Mouse (Mus musculus): Measurements from ENCODE around the gene Dusp1. TPM values are rescaled to one million over a fixed set of nuclear protein-coding genes. Genes with fewer than 3 reads are reported as not detected.

Dusp1 gene
- polyA plus RNA-seq, 1 experiment from 2014 or later: 35.7 TPM

DNA sequence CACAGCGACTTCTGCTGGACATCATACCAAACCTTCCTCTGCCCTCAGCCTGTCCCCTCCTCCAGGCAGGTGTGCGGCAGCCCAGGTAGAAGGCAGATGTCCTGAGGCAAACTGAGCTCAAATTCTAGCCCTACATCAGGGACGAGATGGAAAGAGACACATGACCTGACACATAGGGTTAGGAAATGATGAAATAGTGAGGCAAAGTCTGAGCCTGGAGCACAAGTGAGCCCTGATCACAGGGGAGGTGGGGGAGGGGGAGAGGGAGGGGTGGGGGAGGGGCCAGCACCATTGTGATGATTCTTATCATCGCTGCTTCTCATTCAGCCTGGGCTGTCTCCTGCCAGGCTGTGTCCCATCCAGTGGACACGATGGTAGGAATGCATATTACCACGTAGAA, 40.0 kb upstream of the Dusp1 start:
- no peak overlapping the region for H3K4me3 ChIP-seq (ENCODE audit: low read depth, low read length)

DNA sequence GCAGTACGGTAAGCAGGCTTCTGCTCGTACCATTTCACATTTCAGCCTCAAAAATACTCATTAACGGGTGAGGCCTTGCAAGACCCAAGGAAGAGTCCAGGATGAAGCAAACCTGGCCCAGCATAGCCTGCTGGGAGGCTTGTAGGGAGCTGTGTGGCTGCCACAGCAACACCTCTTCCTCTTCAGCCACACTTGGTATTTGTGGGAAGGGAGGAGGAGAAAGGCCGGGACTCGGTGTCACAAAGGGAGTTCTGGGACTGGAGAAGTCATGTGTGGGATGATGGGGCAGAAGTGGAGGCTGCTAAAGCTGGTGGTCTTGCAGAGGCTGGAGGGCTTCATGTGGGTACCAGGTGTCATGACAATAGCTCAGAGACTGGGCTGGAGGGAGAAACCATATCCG, 39.6 kb upstream of the Dusp1 start:
- 88% methylated on average over 6 of the region's 6 CpGs for WGBS
- Histone ChIP-seq H3K9ac (ENCODE audit: low read length) (no peak overlapping the region), H3K36me3 (ENCODE audit: control insufficient read depth, insufficient read depth, low read length) (no peaks in the 10 kb centered on the region), H3K4me3 (ENCODE audit: low read depth, low read length) (no peak overlapping the region), H3K9me3 (ENCODE audit: control insufficient read depth, low read length) (no peaks in the 10 kb centered on the region), H3K4me1 (replicated peaks; ENCODE audit: control insufficient read depth, insufficient read depth, low read length) (no peaks in the 10 kb centered on the region; the same call in 1 of the 2 replicates), H3K4me2 (ENCODE audit: low read depth, low read length, severe bottlenecking) (no peak overlapping the region), H3K27me3 (ENCODE audit: control insufficient read depth, insufficient read depth, low read length) (no peaks in the 10 kb centered on the region), H3K27ac (ENCODE audit: low read depth, low read length) (no peak overlapping the region)
- DNase-seq (ENCODE audit: low spot score) (no peak), ATAC-seq (replicated peaks; ENCODE audit: low FRiP score) (no peak)

More for the DNA sequence above, 40.0 kb upstream of the Dusp1 start:
- H3K9me3 ChIP-seq (ENCODE audit: control insufficient read depth, low read length): no peaks in the 10 kb centered on the region
- no peak overlapping the region for H3K9ac ChIP-seq (ENCODE audit: low read length)
- no peaks in the 10 kb centered on the region for H3K36me3 ChIP-seq (ENCODE audit: control insufficient read depth, insufficient read depth, low read length)
- H3K4me1 ChIP-seq (replicated peaks; ENCODE audit: control insufficient read depth, insufficient read depth, low read length): no peaks in the 10 kb centered on the region; the same call in 1 of the 2 replicates
- WGBS: 59% methylated on average over 6 of the region's 6 CpGs
- DNase-seq (ENCODE audit: low spot score) (no peak), ATAC-seq (replicated peaks; ENCODE audit: low FRiP score) (no peak)
- H3K27ac ChIP-seq (ENCODE audit: low read depth, low read length): no peak overlapping the region
- H3K27me3 ChIP-seq (ENCODE audit: control insufficient read depth, insufficient read depth, low read length): no peaks in the 10 kb centered on the region
- H3K4me2 ChIP-seq (ENCODE audit: low read depth, low read length, severe bottlenecking): no peak overlapping the region

DNA sequence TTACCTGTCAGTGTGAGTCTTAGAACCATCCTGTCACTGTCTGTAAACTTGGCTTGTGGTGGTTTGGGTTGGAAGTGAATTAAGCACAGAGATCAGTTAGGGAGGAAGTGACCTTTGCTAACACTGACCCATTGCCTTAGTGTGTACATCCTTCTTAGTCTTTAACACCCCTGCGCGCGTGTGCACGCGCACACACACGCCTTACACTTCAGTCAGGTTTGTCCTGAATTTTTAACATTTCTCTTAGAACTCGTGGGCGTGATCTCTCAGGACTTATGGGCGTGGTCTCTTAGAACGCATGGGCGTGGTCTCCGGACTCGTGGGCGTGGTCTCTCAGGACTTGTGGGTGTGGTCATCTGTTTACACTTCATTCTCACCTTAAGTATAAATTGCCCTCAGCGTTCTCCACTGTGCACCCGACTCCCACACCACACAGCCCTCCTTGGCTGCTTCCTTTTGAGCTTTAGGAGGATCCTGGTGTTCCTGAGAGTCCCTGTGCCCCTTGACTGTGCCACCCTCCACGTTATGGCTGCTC, 39.1 kb upstream of the Dusp1 start:
- no peaks in the 10 kb centered on the region; the same call in 1 of the 2 replicates for H3K4me1 ChIP-seq (replicated peaks; ENCODE audit: control insufficient read depth, insufficient read depth, low read length)
- H3K4me3 ChIP-seq (ENCODE audit: low read depth, low read length): no peak overlapping the region
- WGBS: 72% methylated on average over 17 of the region's 17 CpGs
- H3K36me3 ChIP-seq (ENCODE audit: control insufficient read depth, insufficient read depth, low read length): no peaks in the 10 kb centered on the region
- H3K4me2 ChIP-seq (ENCODE audit: low read depth, low read length, severe bottlenecking): no peak overlapping the region
- no peak for DNase-seq (ENCODE audit: low spot score)
- no peaks in the 10 kb centered on the region for H3K27me3 ChIP-seq (ENCODE audit: control insufficient read depth, insufficient read depth, low read length)
- ATAC-seq (replicated peaks; ENCODE audit: low FRiP score): no peak
- H3K27ac ChIP-seq (ENCODE audit: low read depth, low read length): no peak overlapping the region
- H3K9ac ChIP-seq (ENCODE audit: low read length): no peak overlapping the region
- H3K9me3 ChIP-seq (ENCODE audit: control insufficient read depth, low read length): no peaks in the 10 kb centered on the region

DNA sequence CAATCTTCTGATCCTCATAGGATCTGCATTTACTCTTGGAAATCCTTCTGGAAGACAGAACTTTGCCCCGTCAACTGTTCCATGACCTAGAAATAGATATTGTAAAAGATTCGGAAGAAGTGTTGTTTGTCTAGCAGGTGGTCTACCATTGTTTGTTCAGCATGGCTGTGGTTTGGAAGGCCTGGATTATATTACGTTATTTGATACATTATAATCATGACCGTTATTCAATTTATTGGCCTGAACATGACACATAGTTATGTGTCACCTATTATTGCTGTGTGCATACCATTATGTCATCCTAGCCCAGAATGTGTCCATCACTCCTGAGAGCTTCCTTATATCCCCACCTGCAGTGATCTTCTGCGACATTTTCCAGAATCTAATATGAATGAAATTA, 36.9 kb upstream of the Dusp1 start:
- H3K4me3 ChIP-seq (ENCODE audit: low read depth, low read length): no peak overlapping the region
- no peaks in the 10 kb centered on the region; the same call in 1 of the 2 replicates for H3K4me1 ChIP-seq (replicated peaks; ENCODE audit: control insufficient read depth, insufficient read depth, low read length)
- WGBS: 92% methylated on average over 5 of the region's 5 CpGs
- no peak for ATAC-seq (replicated peaks; ENCODE audit: low FRiP score)
- H3K9me3 ChIP-seq (ENCODE audit: control insufficient read depth, low read length): no peaks in the 10 kb centered on the region
- DNase-seq (ENCODE audit: low spot score): no peak
- H3K4me2 ChIP-seq (ENCODE audit: low read depth, low read length, severe bottlenecking): no peak overlapping the region
- no peaks in the 10 kb centered on the region for H3K27me3 ChIP-seq (ENCODE audit: control insufficient read depth, insufficient read depth, low read length)
- no peak overlapping the region for H3K27ac ChIP-seq (ENCODE audit: low read depth, low read length)
- no peaks in the 10 kb centered on the region for H3K36me3 ChIP-seq (ENCODE audit: control insufficient read depth, insufficient read depth, low read length)
- no peak overlapping the region for H3K9ac ChIP-seq (ENCODE audit: low read length)

DNA sequence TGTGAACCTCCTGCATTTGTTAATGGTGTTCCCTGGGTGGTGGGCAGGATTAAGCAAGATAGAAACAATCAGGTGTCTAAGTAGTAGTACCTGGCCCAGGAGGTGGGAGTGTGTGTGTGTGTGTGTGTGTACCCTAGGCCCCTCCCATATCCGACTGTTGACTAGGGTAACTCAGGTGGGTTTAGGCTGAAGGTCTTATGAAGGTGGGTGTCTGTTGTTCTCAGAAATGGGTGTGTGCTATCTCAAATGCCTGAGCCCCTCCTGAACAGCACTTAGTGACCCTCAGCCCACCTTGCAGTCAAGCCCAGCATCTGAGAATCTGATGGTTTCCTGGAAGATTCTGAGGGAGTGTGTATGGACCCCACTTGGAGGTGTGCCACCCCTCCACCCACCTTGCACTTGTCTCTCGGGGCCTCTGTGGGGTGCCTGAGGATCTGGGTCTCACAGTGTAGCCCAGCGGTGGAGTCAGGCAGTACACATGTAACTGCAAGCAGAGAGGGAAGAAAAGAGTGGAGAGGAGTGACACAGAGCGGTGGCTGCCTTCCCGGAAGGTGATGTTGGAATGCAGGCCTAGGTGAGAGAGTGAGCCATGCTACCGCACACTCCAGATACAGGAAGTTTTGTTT, 35.0 kb upstream of the Dusp1 start:
- no peak overlapping the region for H3K9ac ChIP-seq (ENCODE audit: low read length)
- H3K36me3 ChIP-seq (ENCODE audit: control insufficient read depth, insufficient read depth, low read length): no peaks in the 10 kb centered on the region
- H3K4me2 ChIP-seq (ENCODE audit: low read depth, low read length, severe bottlenecking): no peak overlapping the region
- ATAC-seq (replicated peaks; ENCODE audit: low FRiP score) (no peak), DNase-seq (ENCODE audit: low spot score) (no peak)
- WGBS: 79% methylated on average over 6 of the region's 6 CpGs
- no peak overlapping the region for H3K27ac ChIP-seq (ENCODE audit: low read depth, low read length)
- H3K27me3 ChIP-seq (ENCODE audit: control insufficient read depth, insufficient read depth, low read length): no peaks in the 10 kb centered on the region
- H3K4me3 ChIP-seq (ENCODE audit: low read depth, low read length): no peak overlapping the region
- no peaks in the 10 kb centered on the region; the same call in 1 of the 2 replicates for H3K4me1 ChIP-seq (replicated peaks; ENCODE audit: control insufficient read depth, insufficient read depth, low read length)
- no peaks in the 10 kb centered on the region for H3K9me3 ChIP-seq (ENCODE audit: control insufficient read depth, low read length)

DNA sequence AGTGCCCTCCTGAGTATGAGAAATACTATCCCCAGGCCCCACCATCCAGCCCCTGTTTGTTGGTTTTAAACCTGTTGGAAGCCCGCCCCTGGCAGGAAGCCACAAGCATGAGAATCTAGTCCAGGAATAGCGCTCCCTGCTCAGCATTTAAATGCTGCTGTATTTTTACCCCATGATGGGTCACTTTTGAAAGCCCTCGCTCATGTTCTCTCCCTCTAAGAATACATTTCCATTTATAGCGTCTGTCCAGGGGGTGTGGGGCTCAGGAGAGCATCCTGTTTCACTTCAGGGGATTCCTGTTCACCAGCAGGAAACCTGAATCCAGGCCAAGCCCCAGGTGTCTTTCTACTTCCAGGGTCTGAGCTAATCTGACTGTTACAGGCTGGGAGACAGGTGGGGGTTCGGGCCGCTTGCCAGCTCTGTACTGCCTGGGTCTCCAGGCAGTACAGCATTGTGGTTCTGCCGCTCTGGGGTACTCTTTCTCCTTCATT, 34.3 kb upstream of the Dusp1 start:
- no peaks in the 10 kb centered on the region for H3K36me3 ChIP-seq (ENCODE audit: control insufficient read depth, insufficient read depth, low read length)
- DNase-seq (ENCODE audit: low spot score): no peak
- ATAC-seq (replicated peaks; ENCODE audit: low FRiP score): no peak
- H3K27ac ChIP-seq (ENCODE audit: low read depth, low read length): no peak overlapping the region
- H3K4me3 ChIP-seq (ENCODE audit: low read depth, low read length): no peak overlapping the region
- H3K4me1 ChIP-seq (replicated peaks; ENCODE audit: control insufficient read depth, insufficient read depth, low read length): no peaks in the 10 kb centered on the region
- no peaks in the 10 kb centered on the region for H3K9me3 ChIP-seq (ENCODE audit: control insufficient read depth, low read length)
- no peak overlapping the region for H3K9ac ChIP-seq (ENCODE audit: low read length)
- WGBS: 60% methylated on average over 7 of the region's 7 CpGs
- H3K4me2 ChIP-seq (ENCODE audit: low read depth, low read length, severe bottlenecking): no peak overlapping the region
- H3K27me3 ChIP-seq (ENCODE audit: control insufficient read depth, insufficient read depth, low read length): no peaks in the 10 kb centered on the region

DNA sequence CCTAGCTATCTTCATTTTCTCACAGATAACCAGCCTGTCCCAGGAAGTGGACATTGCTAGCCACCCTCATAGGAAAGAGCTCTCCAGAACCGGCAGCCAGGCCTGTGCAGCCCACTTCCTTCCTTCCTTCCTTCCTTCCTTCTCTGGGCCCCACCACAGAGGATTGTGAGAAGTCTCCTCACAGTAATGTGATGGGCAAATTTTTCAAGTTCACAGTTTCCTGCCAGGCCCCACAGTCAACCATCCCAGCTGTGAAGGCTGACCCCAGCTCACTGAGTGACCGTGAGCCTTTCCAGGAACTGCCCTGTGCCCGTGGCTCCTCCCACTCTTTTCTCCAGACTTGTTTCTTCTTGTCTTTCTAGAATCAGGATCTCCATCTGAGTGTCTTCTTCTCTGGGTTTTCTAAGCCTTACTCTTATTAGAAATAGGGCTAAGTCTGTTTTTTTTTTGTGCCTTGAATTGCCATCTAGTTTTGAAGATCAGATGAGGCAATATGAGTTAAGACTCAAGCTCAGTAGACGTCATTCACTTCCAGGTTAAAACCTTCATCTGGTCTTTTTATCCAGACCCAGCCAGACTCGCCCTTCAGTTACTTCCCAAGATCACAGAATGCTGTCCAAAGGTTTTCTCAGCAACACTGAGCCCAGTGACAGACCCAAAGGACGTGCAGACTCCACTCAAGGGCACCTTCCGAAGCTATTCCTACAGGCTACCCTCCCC, 33.7 kb upstream of the Dusp1 start:
- DNase-seq (ENCODE audit: low spot score): no peak
- Histone ChIP-seq H3K4me3 (ENCODE audit: low read depth, low read length) (no peak overlapping the region), H3K27ac (ENCODE audit: low read depth, low read length) (no peak overlapping the region), H3K4me1 (replicated peaks; ENCODE audit: control insufficient read depth, insufficient read depth, low read length) (no peaks in the 10 kb centered on the region), H3K27me3 (ENCODE audit: control insufficient read depth, insufficient read depth, low read length) (no peaks in the 10 kb centered on the region), H3K9ac (ENCODE audit: low read length) (no peak overlapping the region), H3K4me2 (ENCODE audit: low read depth, low read length, severe bottlenecking) (no peak overlapping the region), H3K36me3 (ENCODE audit: control insufficient read depth, insufficient read depth, low read length) (no peaks in the 10 kb centered on the region), H3K9me3 (ENCODE audit: control insufficient read depth, low read length) (no peaks in the 10 kb centered on the region)
- ATAC-seq (replicated peaks; ENCODE audit: low FRiP score): no peak
- WGBS: 69% methylated on average over 7 of the region's 7 CpGs

DNA sequence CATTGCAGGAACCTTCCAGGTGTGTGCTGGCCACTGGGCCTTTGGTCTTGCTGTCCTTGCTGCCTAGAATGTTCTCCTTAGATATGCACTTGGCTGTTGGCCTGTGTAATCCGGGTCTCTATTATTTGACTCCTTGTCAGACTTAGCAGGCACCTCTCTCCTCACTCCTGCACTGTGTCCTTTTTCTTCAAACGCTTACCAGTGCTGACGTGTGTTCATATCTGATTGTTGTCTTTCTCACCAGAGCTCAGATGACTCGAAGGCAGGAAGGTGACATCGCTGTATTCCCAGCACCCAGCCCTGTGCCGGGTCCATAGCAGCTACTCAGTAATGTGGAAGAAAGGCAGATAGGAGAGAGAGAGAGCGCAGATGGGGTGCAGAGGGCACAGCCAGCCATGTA, 33.0 kb upstream of the Dusp1 start:
- ATAC-seq (replicated peaks; ENCODE audit: low FRiP score) (no peak), DNase-seq (ENCODE audit: low spot score) (no peak)
- Histone ChIP-seq H3K4me3 (ENCODE audit: low read depth, low read length) (no peak overlapping the region), H3K27me3 (ENCODE audit: control insufficient read depth, insufficient read depth, low read length) (no peaks in the 10 kb centered on the region), H3K9ac (ENCODE audit: low read length) (no peak overlapping the region), H3K27ac (ENCODE audit: low read depth, low read length) (no peak overlapping the region), H3K4me1 (replicated peaks; ENCODE audit: control insufficient read depth, insufficient read depth, low read length) (no peaks in the 10 kb centered on the region), H3K9me3 (ENCODE audit: control insufficient read depth, low read length) (no peaks in the 10 kb centered on the region), H3K36me3 (ENCODE audit: control insufficient read depth, insufficient read depth, low read length) (no peaks in the 10 kb centered on the region), H3K4me2 (ENCODE audit: low read depth, low read length, severe bottlenecking) (no peak overlapping the region)
- WGBS: 88% methylated on average over 7 of the region's 7 CpGs
